Mouse (Mus musculus) G1E (cell line): ENCODE results near the gene Pacsin1. TPM values are rescaled to one million over a fixed set of nuclear protein-coding genes. Genes with fewer than 3 reads are reported as not detected.
"Not testable (repeated sequence)": the region's sequence is repeated elsewhere in the genome, so short reads cannot be mapped to it uniquely, and the experiment has no call there.

Source experiments
- ATAC-seq: 2 replicates; pipeline ENCODE4 v1.8.0; 2016; ENCODE audit warnings: mild to moderate bottlenecking; ENCODE audit not compliant: insufficient number of reproducible peaks, poor library complexity, low FRiP score, severe bottlenecking; ENCODE audit errors: extremely low read depth
- DNase-seq: peaks from one replicate; pipeline ENCODE4 v3.0.0; 2012; ENCODE audit warnings: low spot score
- H3K27me3 ChIP-seq: 2 replicates; pipeline ENCODE4 v1.6.1; 2012; ENCODE audit warnings: mild to moderate bottlenecking, low read length, inconsistent platforms; ENCODE audit not compliant: insufficient read depth
- H3K36me3 ChIP-seq: replicated peaks from 2 replicates; pipeline ENCODE3; 2012; ENCODE audit warnings: mild to moderate bottlenecking, inconsistent platforms
- H3K4me1 ChIP-seq: 2 replicates; pipeline ENCODE4 v1.6.1; 2012; ENCODE audit warnings: low read depth, low read length, inconsistent platforms, mixed read lengths; ENCODE audit not compliant: insufficient read depth
- H3K4me3 ChIP-seq: 2 replicates; pipeline ENCODE4 v1.5.1; 2012; ENCODE audit warnings: low read depth, mild to moderate bottlenecking, inconsistent platforms, low read length, moderate library complexity, mixed read lengths
- H3K9me3 ChIP-seq: replicated peaks from 2 replicates; pipeline ENCODE4 v1.6.1; 2012; ENCODE audit warnings: inconsistent platforms
- CTCF ChIP-seq: IDR thresholded peaks from 2 replicates; pipeline ENCODE4 v1.5.1; 2012; ENCODE audit warnings: low read depth, low read length, inconsistent platforms, mixed read lengths
- GATA1 ChIP-seq: IDR thresholded peaks from 2 replicates; pipeline ENCODE4 v1.6.1; 2012; ENCODE audit warnings: borderline replicate concordance, low read length, inconsistent platforms, mixed read lengths
- GATA2 ChIP-seq: IDR thresholded peaks from 2 replicates; pipeline ENCODE4 v1.6.1; 2012; ENCODE audit warnings: low read depth, low read length, inconsistent platforms, borderline replicate concordance
- POLR2AphosphoS5 ChIP-seq: IDR thresholded peaks from 2 replicates; pipeline ENCODE4 v1.6.1; 2012; ENCODE audit warnings: low read depth, low read length, inconsistent platforms; ENCODE audit not compliant: insufficient replicate concordance
- TAL1 ChIP-seq: conservative IDR thresholded peaks from 2 replicates; pipeline ENCODE4 v1.6.1; 2012; ENCODE audit warnings: low read depth, low read length, inconsistent platforms, mixed read lengths
- polyA plus RNA-seq: library from polyadenylated mRNA; stranded (reverse); fragments of >175 nt; gene quantifications from 2 replicates; pipeline ENCODE4 v1.2.3, GENCODE M21; 2012
- total RNA-seq, 2 experiments: library from RNA; stranded (forward) in 1 of 2; stranded (reverse) in 1 of 2; fragments of 200-1000 nt in 1 of 2; fragments of >200 nt in 1 of 2; fragmentation: Nextera tagmentation in 1 of 2; gene quantifications; 2 replicates each; pipeline ENCODE4 v1.2.3; 2014 to 2017

Gene Pacsin1
- total and polyA plus RNA-seq, 3 experiments, result 0.44 TPM; not detected in 2

GRCm38 (mm10) chr17:27625455-27626251 is 29.7 kb upstream of the Pacsin1 start:
- no peak for DNase-seq

GRCm38 (mm10) chr17:27626681-27627080 is 28.6 kb upstream of the Pacsin1 start:
- no peak for DNase-seq
- H3K36me3 ChIP-seq, result peaks cover 35% of the 10 kb centered on the region
- no peak for ATAC-seq

More at GRCm38 (mm10) chr17:27625455-27626251, 29.7 kb upstream of the Pacsin1 start:
- Histone ChIP-seq H3K4me3 (no peak overlapping the region), H3K4me1 (peaks cover 56% of the 10 kb centered on the region), H3K9me3 (no peaks in the 10 kb centered on the region), H3K36me3 (peaks cover 28% of the 10 kb centered on the region), H3K27me3 (no peaks in the 10 kb centered on the region)
- TF ChIP-seq GATA1 (no peak), CTCF (no peak), TAL1 (no peak), POLR2AphosphoS5 (no peak), GATA2 (no peak)
- ATAC-seq, result no peak

DNA sequence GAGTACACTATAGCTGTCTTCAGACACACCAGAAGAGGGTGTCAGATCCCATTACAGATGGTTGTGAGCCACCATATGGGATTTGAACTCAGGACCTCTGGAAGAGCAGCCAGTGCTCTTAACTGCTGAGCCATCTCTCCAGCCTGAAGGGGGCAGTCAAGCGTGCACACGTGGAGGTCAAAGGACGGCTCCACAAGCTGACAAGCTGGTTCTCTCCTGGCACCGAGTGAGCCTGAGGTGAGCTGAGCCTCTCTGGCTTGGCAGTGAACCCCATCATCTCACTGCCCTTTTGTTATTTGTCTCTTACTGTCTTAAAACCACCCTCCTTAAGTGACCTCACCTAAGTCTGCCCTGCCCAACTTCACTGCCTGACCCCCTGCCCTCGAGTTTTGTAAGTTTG is 27.9 kb upstream of the Pacsin1 start:
- ATAC-seq, result no peak
- Histone ChIP-seq H3K9me3 (no peaks in the 10 kb centered on the region), H3K4me1 (peaks cover 58% of the 10 kb centered on the region), H3K4me3 (no peak overlapping the region), H3K27me3 (no peaks in the 10 kb centered on the region), H3K36me3 (peaks cover 43% of the 10 kb centered on the region)
- no peak for TF ChIP-seq GATA1
- 0 out of 2 replicates have a peak, but pooled peaks have one; percentile 30 for TF ChIP-seq POLR2AphosphoS5
- no peak for DNase-seq

More at GRCm38 (mm10) chr17:27626681-27627080, 28.6 kb upstream of the Pacsin1 start:
- no peak for TF ChIP-seq CTCF
- Histone ChIP-seq H3K4me3 (no peak overlapping the region), H3K4me1 (peaks cover 56% of the 10 kb centered on the region), H3K9me3 (no peaks in the 10 kb centered on the region), H3K27me3 (no peaks in the 10 kb centered on the region)

GRCm38 (mm10) chr17:27628376-27628775 is 26.9 kb upstream of the Pacsin1 start:
- TF ChIP-seq GATA1, result no peak
- TF ChIP-seq TAL1, result no peak
- TF ChIP-seq CTCF, result no peak
- no peak for TF ChIP-seq POLR2AphosphoS5
- TF ChIP-seq GATA2, result no peak
- Histone ChIP-seq H3K9me3 (no peaks in the 10 kb centered on the region), H3K4me3 (no peak overlapping the region), H3K27me3 (no peaks in the 10 kb centered on the region), H3K36me3 (peaks cover 52% of the 10 kb centered on the region), H3K4me1 (peaks cover 68% of the 10 kb centered on the region)
- DNase-seq (no peak), ATAC-seq (no peak)

DNA sequence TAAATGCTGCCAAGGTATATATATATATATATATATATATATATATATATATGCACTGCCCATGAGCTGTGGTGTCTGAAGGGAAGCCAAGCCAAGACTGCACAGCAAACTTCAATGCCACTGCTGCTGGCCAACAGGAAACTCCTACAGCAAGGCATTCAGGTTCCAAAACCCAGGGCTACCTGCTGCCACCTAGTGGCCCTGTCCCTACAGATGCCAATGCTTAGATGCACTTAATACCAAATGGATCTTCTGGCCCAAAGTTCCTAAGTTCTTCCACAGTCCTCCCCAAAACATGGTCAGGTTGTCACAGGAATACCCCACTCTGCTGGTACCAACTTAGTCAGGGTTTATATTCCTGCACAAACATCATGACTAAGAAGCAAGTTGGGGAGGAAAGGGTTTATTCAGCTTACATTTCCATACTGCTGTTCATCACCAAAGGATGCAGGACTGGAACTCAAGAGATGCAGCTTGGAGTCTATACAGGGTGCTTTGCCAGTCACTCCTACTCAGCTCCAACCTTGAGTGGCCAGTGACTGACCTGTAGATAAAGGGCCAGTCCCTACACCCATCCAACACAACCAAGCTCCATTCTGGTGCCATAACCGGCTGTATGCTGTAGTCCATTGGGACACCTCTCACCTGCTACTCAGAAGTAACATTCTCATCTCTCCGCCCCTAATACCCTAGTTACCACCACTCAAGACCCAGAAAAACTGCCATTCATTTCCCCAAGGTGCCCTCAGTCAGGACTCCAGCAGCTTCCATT is 25.9 kb upstream of the Pacsin1 start:
- TF ChIP-seq POLR2AphosphoS5 (peak; percentile 75; the same call in 1 of the 2 replicates), GATA2 (no peak), TAL1 (no peak), GATA1 (no peak), CTCF (peak; percentile 63)
- H3K4me1 ChIP-seq, result peaks cover 60% of the 10 kb centered on the region
- no peaks in the 10 kb centered on the region for H3K9me3 ChIP-seq
- no peaks in the 10 kb centered on the region for H3K27me3 ChIP-seq
- H3K36me3 ChIP-seq, result peaks cover 62% of the 10 kb centered on the region
- ATAC-seq (peak; percentile 46; the same call in 1 of the 2 replicates), DNase-seq (peak; percentile 66)
- no peak overlapping the region for H3K4me3 ChIP-seq

- ATAC-seq (peak; percentile 78), DNase-seq (peak; percentile 86)
- H3K27me3 ChIP-seq, result no peaks in the 10 kb centered on the region
- no peaks in the 10 kb centered on the region for H3K9me3 ChIP-seq
- H3K4me1 ChIP-seq, result peaks cover 55% of the 10 kb centered on the region
- no peak for TF ChIP-seq GATA1
- no peak for TF ChIP-seq GATA2
- TF ChIP-seq POLR2AphosphoS5, result no peak
- no peak for TF ChIP-seq CTCF
- no peak for TF ChIP-seq TAL1
- H3K36me3 ChIP-seq, result peaks cover 47% of the 10 kb centered on the region
- H3K4me3 ChIP-seq, result peak within 1 kb of the TSS; percentile 91
Measured at GRCm38 (mm10) chr17:27634871-27635574, 20.3 kb upstream of the Pacsin1 start, which contains the start of gene RPS10-NUDT3. RPS10-NUDT3 (minus strand) TSS chr17:27635222.

DNA sequence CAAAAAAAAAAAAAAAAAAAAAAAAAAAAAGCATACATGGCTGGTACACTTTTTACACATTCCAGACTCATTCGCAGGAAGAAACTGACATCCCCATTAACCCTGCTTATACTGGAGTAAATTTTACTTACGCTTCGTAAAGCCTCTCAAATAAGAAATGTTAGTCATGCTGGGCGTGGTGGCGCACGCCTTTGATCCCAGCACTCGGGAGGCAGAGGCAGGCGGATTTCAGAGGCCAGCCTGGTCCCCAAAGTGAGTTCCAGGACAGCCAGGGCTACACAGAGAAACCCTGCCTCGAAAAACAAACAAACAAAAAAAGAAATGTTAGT is 19.8 kb upstream of the Pacsin1 start:
- H3K27me3 ChIP-seq, H3K9me3 ChIP-seq, ATAC-seq, DNase-seq: not testable (repeated sequence)
- H3K4me1 ChIP-seq, result peaks cover 51% of the 10 kb centered on the region
- H3K4me3 ChIP-seq, result peak overlapping the region; percentile 91
- peaks cover 42% of the 10 kb centered on the region for H3K36me3 ChIP-seq
